Mouse (Mus musculus) ZHBTc4 (cell line): Measurements from ENCODE around the gene Gm20481.
"Not testable (repeated sequence)": the region's sequence is repeated elsewhere in the genome, so short reads cannot be mapped to it uniquely, and the experiment has no call there.

Source experiments
- DNase-seq: peaks from one replicate; pipeline ENCODE4 v3.0.0-alpha.2; 2011; ENCODE audit warnings: low read depth, low spot score

Gm20481 gene

DNA sequence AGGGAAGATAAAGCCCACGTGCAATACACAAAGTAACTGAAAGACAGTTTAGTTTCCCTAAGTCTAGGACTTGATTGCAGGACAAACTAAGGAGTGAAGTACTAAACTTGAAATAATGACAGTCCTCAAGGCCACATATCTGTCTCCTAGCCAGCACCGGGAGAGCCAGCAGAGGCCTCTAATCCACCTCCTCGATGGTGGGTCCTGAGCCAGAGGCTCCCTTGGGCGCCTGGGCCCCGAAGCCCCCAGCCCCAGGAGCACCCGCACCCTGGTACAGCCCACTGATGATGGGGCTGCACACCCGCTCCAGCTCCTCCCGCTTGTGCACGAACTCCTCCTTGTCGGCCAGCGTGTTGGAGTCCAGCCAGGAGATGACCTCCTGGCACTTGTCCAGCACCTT is at the start of gene Gm20481:
Gene Gm20481, plus strand, starts transcription at position 91 of the 400 bp plus-strand sequence.
- DNase-seq = not testable (repeated sequence)

DNA sequence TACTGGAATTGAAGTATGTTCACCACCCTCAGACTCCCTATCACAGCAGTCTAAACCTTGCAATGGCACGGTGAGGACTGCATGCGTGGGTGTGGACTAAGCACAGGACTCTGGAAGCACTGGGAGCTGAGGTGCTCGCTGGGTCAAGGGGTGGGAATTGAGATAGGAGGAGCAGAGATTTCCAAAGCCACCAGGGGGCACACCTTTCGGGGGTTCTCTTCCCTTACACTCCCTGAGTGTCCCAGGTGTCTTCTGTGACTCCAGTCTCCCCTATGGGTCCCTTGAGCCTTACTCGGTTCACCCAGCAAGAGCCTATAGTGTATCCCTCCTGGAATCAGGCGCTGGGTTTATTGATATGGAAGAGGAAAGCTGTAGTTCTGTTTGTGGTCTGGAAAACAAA is 46.8 kb upstream of the Gm20481 start:
- peak; percentile 50 for DNase-seq

DNA sequence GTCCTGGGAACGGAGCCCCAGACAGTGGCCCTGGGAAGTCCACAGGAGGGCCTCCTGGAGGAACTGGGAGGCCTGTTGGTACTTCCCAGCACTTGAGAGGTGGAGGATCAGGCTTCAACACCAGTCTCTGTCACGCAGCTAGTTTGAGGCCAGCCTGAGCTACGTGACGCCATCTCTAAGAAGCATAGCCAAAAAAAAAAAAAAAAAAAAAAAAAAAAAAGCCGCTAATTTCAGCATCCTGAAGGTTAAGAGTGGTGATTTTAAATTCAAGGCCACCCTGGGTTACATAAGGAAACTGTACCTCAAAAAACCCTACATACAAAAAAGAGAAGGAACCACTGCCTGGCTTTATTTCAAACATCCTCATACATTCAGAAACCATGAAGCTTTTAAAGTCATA is 45.5 kb upstream of the Gm20481 start:
- no peak for DNase-seq

DNA sequence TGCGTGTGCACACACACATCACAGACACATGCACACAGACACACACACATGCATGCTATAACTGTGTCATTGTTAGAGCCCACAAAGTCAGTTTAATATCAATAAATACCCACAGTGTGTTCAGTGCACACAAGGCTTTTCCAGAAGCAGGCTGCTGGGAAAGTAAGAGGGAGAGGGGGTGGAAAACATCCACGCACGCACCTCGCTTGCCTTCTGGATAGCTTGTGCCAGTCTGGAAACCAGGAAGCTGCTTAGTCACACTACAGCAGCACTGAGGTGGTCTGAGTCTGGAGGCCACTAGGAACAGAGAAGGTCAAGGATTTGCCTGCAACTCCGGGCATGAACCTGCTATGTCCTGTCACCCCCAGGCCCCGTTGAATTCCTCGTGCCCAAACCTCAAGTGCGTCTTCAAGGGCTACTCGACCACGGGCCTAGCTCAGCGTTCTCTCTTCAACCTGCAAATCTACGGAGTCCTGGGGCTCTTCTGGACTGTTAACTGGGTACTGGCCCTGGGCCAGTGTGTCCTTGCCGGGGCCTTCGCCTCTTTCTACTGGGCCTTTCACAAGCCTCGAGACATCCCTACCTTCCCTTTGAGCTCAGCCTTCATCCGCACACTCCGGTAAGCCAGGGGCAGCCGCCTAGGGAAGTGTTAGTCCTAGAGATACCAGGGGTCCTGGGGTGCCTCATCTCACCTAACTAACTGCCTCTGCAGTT is 42.2 kb upstream of the Gm20481 start:
- DNase-seq = no peak

DNA sequence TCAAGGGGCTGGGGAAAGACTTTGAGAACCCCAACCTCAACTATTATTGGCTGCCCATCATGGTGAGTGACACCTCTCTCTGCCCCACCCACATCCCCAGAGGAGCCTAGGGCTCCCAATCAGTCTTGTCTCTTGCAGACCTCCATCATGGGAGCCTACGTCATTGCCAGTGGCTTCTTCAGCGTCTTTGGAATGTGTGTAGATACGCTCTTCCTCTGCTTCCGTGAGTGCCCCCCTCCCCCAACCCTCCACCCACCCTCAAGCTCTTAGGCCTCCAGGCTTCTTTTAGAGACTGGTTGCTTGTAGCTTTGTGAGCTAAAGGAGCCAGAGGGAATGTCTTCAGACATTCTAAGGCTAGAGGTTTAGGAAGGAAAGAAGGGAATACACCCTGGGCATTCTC is 40.9 kb upstream of the Gm20481 start:
- DNase-seq = peak; percentile 84

DNA sequence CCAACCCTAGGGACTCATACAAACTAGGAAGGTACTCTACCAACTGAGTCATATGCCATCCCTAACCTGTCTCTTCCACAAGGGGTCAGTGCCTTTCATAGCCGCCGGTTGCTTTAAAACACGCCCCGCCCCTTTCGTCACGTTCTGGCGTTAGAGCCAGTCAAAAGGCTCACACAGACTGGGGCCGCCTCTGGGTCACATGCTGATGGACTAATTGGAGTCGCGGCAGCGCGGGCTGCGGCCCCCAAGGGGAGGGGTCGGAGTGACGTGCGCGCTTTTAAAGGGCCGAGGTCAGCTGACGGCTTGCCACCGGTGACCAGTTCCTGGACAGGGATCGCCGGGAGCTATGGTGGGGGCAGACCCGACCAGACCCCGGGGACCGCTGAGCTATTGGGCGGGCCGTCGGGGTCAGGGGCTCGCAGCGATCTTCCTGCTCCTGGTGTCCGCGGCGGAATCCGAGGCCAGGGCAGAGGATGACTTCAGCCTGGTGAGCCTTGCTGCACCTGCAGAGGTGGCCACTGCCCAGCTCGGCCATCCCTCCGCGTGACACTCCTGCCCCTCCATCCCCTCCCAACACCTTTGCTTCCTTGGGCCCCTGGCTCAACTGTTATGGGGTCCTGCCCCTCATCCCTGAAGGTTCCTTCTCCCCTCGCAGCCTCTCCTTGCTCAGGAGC is 38.5 kb upstream of the Gm20481 start, which contains the start of gene Neu1:
Gene Neu1, plus strand, starts transcription at position 193 of the 674 bp plus-strand sequence.
- DNase-seq = peak; percentile 99

DNA sequence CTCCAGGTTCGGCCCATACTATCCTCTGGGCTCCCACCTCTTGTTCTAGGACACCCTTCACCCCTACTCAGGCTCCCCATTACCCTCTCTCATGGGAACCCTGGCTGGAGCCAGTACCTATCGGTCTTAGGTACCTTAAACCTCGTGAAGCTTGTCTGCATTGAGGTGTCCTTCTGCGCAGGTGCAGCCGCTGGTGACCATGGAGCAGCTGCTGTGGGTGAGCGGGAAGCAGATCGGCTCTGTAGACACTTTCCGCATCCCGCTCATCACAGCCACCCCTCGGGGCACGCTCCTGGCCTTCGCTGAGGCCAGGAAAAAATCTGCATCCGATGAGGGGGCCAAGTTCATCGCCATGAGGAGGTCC is 38.0 kb upstream of the Gm20481 start:
- peak; percentile 38 for DNase-seq

DNA sequence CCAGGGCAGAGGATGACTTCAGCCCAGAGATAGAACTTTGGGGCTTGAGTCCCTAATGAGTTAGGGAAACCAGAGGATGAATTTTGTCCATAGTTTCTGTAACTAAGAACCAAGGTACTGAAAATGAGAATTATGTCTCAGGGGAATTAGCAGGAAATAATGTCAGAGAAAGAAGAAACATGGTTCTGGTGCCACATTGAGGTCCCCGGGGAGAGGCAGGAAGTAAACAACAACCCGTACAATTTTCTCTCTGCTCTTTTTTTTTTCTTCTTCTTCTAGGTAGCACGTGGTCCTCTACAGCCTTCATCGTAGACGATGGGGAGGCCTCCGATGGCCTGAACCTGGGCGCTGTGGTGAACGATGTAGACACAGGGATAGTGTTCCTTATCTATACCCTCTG is 37.4 kb upstream of the Gm20481 start:
- no peak for DNase-seq

DNA sequence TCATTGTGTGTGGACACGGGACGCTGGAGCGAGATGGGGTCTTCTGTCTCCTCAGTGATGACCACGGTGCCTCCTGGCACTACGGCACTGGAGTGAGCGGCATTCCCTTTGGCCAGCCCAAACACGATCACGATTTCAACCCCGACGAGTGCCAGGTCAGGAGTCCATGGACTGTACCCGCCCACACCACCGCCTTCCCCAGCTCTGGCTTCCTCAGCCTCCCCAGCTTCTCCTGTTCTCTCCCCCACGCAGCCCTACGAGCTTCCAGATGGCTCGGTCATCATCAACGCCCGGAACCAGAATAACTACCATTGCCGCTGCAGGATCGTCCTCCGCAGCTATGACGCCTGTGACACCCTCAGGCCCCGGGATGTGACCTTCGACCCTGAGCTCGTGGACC is 35.7 kb upstream of the Gm20481 start:
- no peak for DNase-seq

DNA sequence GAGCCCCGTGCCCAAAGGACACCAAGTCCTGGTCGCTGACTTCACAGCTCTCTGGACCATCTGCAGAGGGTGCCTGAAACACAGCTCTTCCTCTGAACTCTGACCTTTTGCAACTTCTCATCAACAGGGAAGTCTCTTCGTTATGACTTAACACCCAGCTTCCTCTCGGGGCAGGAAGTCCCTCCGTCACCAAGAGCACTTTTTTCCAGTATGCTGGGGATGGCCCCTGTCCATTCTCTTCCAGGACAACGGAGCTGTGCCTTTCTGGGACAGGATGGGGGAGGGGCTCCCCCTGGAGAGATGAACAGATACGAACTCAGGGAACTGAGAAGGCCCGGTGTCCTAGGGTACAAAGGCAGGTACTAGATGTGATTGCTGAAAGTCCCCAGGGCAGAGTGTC is 34.9 kb upstream of the Gm20481 start:
- DNase-seq = no peak

DNA sequence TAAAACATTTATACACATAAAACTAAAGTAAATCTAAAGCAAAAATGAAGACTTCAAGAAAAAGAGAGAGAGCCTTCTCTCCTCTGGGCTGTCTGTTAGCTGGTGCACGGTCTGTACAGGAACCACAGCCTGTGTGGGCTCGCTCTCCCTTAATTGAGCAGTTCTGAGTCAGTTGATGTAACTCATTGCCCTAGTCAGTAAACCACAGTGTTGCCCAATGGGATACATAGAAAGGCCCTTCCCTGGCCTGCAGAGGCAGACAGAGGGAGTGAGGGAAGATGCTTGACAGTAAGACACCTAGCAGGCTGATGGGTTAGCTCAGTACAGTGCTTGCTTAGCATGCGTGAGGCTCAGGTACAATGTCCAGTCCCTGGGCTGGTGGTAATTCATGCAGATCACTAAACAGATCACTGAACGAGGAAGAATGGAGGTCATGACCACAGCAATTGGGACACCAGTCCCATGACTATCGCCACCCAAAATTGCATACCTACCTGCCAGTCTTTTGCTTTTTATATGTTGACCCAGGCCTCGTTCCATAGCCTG is 31.7 kb upstream of the Gm20481 start:
- DNase-seq = no peak

DNA sequence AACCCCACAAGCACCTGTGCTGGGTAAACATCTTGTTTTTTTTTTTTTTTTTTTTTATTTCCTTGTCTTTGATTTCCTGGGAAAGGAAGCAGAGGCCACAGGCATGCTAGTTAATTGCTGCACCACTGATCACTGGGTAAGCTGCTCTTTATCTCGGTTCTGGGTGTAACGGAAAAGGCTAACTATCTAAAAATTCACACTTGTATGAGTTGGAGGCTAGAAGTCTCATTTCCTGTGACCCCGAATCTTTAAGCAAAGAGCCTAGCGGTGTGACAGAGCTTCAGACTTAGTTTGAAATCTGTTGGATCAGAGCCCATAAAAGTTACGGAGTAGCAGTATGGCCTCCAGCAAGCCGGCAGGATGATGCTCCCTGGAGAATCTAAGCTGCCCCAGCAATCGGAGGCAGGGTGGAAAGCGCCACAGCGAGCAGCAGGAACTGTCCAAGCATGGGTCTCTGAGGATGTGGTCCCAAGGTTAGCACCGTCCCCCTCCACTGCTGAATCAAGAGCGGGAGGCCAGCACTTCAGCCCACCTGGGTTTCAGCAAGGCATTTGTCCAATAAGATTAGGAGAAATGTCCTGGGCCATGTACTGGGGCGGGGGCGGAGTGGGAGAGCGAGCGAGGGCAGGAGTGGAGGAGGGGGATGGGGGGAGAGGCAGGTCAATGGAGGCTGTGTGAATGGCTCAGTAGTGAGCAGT is 28.2 kb upstream of the Gm20481 start:
- DNase-seq = peak; percentile 75

DNA sequence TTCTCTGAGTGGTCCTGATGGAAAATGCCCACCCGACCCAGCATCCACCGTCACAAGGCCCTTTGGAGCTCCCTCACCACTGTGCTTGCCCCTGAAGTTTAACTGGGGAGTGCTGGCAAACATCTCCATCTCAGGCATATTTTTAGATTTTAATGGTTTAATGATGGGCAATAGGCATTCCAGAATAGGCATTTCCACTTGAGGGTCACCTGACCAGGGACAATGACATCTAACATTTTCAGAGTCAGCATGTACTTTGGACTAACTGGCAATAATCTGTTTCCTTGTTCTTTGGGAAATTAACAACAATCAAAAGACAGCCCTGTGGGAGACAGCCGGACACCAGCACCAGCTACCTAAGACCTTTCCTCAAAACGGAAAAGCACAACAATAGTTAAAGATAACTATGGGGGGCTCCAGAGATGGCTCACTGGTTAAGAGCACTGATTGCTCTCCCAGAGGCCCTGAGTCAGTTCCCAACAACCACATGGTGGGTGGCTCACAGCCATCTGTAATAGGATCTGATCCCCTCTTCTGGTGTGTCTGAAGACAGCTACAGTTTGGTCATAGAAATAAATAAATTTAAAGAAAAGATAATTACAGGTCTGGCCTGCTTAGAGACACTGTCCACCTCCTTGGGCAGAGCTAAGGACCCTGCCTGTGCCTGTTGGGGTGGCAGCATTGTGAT is 26.4 kb upstream of the Gm20481 start:
- DNase-seq = no peak

DNA sequence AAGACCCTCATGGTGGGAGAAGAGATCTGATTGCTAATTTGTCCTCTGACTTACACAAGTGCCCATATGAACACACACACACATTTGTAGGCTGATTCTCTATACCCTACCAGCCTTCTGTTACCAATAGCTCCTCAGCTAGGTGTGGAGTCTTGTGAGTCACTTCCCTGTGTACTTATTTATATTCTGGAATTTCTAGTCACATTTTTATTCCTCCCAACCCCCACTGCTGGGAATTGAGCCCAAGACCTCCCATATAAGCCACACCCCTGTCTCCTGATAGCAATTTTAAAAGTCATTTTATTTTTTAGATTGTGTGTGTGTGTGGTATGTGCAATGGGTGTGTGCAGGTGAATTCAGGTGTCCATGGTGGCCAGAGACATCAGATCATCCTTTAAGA is 25.4 kb upstream of the Gm20481 start:
- no peak for DNase-seq

DNA sequence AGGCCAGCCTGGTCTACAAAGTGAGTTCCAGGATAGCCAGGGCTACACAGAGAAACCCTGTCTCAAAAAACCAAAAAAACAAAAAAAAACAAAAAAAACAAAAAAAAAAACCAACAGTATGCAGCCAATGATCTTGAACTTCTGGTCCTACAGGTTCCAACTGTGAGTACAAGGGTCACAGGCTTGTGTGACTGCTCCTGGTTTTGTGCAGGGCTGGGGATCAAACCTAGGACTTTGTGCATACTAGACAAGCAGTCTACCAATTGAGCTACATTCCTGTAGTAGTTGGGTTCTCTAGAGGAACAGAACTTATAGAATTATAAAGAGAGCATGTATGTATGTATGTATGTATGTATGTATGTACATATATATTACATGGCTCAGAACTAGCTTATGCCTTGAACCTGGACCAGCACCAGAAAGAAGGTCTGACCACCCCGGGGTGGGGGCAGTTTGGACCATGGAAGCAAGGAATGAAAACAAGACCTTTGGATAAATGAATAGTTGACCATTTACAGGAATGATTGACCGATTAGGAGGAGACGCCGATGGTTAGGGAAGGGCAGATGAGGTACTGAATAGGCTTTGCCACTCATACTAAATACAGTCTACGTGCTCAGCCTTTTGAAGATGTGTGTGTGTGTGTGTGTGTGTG is 23.1 kb upstream of the Gm20481 start:
- no peak for DNase-seq

DNA sequence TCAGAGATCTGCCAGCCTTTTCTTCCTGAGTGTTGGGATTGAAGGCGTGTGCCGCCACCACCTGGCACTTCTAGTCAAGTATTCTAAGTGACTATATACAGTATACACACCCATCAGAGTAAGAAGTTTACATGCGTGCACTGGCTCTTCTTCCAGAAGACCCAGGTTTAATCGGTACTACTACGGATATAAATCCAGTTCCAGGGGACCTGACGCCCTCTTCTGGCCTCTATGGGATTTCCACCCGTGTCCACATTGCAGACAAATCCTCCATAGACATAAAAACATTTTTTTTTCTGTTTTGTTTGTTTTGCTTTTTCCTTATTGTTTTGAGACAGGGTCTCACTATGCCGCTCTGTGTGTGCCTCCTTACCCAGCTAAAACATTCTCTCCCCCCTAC is 22.1 kb upstream of the Gm20481 start:
- DNase-seq = peak; percentile 77

DNA sequence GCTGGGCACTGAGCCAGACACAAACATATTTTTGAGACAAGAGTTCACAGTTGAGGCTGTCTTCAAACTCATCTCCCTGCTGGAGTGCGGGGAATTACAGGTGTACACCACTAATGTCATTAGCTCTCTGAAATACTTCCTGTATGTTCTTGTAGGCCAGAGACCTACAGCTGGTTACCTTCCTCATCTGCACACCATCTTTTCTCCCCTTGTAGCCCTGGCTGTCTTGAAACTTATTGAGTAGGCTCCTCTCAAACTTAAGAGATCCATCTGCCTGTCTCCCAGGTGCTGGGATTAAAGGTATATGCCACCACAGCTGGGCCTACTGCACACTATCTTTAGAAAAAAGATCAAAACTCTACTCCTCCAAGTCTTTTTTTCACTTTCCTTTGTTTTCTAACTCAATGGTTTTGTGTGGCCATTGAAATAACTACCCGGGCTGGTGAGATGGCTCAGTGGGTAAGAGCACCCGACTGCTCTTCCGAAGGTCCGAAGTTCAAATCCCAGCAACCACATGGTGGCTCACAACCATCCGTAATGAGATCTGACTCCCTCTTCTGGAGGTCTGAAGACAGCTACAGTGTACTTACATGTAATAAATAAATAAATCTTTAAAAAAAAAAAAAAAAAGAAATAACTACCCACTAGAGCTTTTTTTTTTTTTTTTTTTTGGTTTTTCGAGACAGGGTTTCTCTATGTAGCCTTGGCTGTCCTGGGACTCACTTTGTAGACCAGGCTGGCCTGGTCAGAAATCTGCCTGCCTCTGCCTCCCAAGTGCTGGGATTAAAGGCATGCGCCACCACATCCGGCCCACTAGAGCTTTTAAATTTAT is 20.8 kb upstream of the Gm20481 start:
- DNase-seq = peak; percentile 60

DNA sequence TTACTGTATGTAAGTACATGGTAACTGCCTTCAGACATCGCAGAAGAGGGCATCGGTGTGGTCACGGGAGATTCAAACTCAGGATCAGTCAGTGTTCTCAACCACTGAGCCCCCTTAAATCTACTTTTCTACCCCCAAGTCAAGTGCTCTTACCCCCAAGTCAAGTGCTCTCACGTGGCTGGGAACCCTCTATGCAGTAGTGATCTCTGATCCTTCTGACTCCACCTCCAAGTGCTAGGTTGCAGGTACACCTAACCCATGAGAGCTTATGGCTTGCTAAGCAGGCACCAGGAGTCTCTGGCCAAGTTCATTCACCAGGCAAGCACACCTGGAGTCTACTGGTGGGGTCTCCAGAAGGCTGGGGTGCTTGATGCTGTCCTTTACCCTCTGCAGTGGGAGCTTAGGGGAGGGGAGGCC is 20.2 kb upstream of the Gm20481 start:
- DNase-seq = peak; percentile 88

DNA sequence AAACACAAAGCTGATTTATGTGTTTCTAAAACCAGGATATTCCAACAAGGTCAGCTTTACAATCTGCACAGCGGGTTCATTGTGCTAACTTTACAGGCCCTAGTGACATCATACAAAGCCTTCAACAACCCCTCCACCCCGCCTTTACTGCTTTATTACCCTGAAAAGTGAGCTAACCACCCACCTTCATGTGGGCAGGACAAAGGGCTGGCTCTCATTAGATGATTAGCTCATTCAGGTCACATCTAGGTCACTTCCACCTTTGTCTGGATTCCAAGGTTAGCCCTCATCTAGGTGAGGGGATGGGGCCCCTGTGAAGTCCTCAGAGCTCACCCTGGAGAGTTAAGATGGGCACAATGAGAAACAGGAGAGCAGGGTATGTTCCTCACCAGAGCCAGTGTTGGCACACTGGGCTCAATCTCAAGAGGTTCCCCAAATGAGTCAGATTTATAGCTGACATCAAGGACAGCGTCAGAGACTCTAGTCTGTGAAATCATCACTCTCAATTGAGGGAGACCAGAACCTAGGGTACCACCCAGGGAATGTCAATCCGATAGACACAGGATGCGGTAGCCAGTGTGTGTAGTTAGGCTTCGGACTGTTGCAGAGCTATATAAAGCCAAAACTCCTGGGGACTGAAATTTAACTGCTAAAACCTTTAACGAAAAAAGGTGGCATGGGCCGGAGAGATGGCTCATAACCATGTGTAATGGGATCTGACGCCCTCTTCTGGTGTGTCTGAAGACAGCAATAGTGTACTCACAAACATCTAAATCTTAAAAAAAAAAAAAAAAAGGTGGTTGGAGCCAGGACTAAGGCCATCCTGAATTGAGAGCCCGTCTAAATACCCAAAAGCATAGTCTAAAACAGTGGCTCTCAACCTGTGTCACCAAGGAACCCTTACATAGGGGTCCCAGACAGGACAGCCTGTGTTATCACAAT is 18.9 kb upstream of the Gm20481 start:
- DNase-seq = peak; percentile 81
